Mouse (Mus musculus) bone marrow macrophage, adult 2 months (primary cell): ENCODE measurements around the gene Zp3.

Source experiments
- CTCF ChIP-seq: IDR thresholded peaks from 2 replicates; pipeline ENCODE4 v1.5.1; 2012; ENCODE audit warnings: low read depth, mild to moderate bottlenecking, low read length, moderate library complexity
- POLR2A ChIP-seq: IDR thresholded peaks from 2 replicates; pipeline ENCODE4 v1.6.1; 2012; ENCODE audit warnings: mild to moderate bottlenecking, low read depth, low read length, borderline replicate concordance

GRCm38 (mm10) chr5:136002751-136003151 lies 22.9 kb downstream of the Zp3 start:
- TF ChIP-seq CTCF (no peak), POLR2A (no peak)
